Mouse (Mus musculus) lung, postnatal 0 days (tissue): ENCODE data around the gene Slc5a3.

ENCODE experiments used
- CTCF ChIP-seq: IDR thresholded peaks from 2 replicates; pipeline ENCODE4 v1.5.1; 2016; ENCODE audit warnings: antibody characterized with exemption, mild to moderate bottlenecking
- EP300 ChIP-seq: IDR thresholded peaks from 2 replicates; pipeline ENCODE4 v1.6.1; 2016; ENCODE audit warnings: antibody characterized with exemption, mild to moderate bottlenecking, control low read depth

DNA sequence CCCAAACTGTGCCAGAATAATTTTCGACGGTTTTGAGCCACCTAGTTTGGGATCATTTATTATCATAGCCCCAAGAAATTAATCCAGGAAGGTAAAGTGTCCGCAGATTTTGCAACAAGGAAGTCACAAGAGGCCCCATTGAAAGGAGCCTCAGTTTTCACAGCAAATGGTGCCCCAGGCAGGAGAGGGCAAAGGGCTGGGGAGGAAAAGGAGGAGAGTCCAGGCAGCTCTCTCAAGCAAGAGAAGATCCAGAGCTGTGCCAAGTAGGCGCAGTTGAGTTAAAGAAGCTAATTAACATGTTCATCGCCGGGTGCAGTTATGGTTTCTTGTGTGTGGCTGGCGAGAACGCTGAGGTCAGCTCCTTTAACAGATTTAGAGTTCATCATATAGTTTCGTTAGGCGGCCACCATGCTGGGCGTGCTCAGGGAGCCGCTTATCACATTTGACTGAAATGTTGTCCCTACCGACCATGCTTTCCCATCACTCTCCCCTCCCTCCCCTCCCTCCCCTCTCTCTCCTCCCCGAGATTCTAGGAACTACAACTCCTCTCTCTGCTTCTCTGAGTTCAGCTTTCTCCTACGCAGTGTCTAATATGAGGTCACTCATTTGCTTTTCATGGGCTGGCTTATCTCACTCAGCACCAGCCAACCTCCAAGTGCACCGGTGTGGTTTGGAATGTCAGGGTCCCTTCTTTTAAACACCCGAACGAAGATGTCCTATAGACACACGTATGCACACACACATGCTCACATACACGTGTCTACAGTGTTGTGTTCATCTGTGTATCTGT lies 35.4 kb upstream of the Slc5a3 start:
- TF ChIP-seq CTCF = no peak
- TF ChIP-seq EP300 = no peak
